ENCODE assay signal across 8 mouse cellular contexts in genomic region chr16:33063267-33063666, GRCm38 (mm10). TPM values are rescaled to one million over a fixed set of nuclear protein-coding genes. Genes with fewer than 3 reads are reported as not detected.
DNase-seq lines count a peak whose midpoint lies in the region; ATAC-seq and TF ChIP-seq lines count a peak whose summit lies in the region.

No protein-coding gene starts in this region.

- peak overlapping the region; percentile 75 for H3K4me3 ChIP-seq in cerebellum, adult 2 months (replicated peaks; ENCODE audit: insufficient read depth, low read depth, low read length)
- peak overlapping the region in 1 of 3 experiments; percentile 78 for H3K4me3 ChIP-seq in CH12.LX (replicated peaks in 1 of 3; ENCODE audit: low read depth in 2 of 3, low read length in 2 of 3, poor library complexity in 1 of 3)
- peak overlapping the region; percentile 80 for H3K4me3 ChIP-seq in forebrain, embryonic 10.5 days
- H3K4me3 ChIP-seq in liver, embryonic 11.5 days (ENCODE audit: low read depth, low read length) = peak overlapping the region; percentile 81
- peak overlapping the region; percentile 80 for H3K4me3 ChIP-seq in stomach, postnatal 0 days (ENCODE audit: low read depth, low read length)

- TF ChIP-seq CTCF in cerebellum, adult 2 months (IDR thresholded peaks at IDR 0.05; ENCODE audit: borderline replicate concordance, insufficient read depth, low read depth, low read length) = no peak
- no peak for TF ChIP-seq CTCF in CH12.LX (conservative IDR thresholded peaks at IDR 0.05 in 1 of 2, IDR thresholded peaks at IDR 0.05 in 1 of 2; ENCODE audit: low read depth in 2 of 2, low read length in 2 of 2)
- no peak for TF ChIP-seq CTCF in stomach, postnatal 0 days (IDR thresholded peaks at IDR 0.05; ENCODE audit: low read depth)

- H3K9me3 ChIP-seq in CH12.LX (replicated peaks; ENCODE audit: low read length) = no peaks in the 10 kb centered on the region
- H3K9me3 ChIP-seq in forebrain, embryonic 10.5 days = no peaks in the 10 kb centered on the region
- no peaks in the 10 kb centered on the region for H3K9me3 ChIP-seq in liver, embryonic 11.5 days (ENCODE audit: control insufficient read depth, low read length)
- no peaks in the 10 kb centered on the region for H3K9me3 ChIP-seq in stomach, postnatal 0 days (ENCODE audit: control insufficient read depth, low read length)

- peaks cover 16% of the 10 kb centered on the region for H3K79me2 ChIP-seq in CH12.LX (replicated peaks; ENCODE audit: control insufficient read depth, extremely low read depth, insufficient read depth, poor library complexity, severe bottlenecking)

- TF ChIP-seq RAD21 in CH12.LX (IDR thresholded peaks at IDR 0.05; ENCODE audit: low read depth, low read length) = no peak

- no peak for ATAC-seq in liver, embryonic 11.5 days (replicated peaks; ENCODE audit: low FRiP score)
- ATAC-seq in stomach, postnatal 0 days (ENCODE audit: low FRiP score, low TSS enrichment) = no peak

- dilution Hi-C loops in CH12.LX (cut with MboI; ENCODE audit: extremely low pct_ligation_motif_present, extremely low pct_unique_long_range_greater_than_20kb, low sequenced_read_pairs) = no loop called here

- peak overlapping the region; percentile 76 for H3K4me2 ChIP-seq in CH12.LX (ENCODE audit: insufficient read depth, low read depth, poor library complexity, severe bottlenecking)
- H3K4me2 ChIP-seq in liver, embryonic 11.5 days = peak overlapping the region; percentile 98
- peak overlapping the region; percentile 82 for H3K4me2 ChIP-seq in stomach, postnatal 0 days (replicated peaks; ENCODE audit: low read depth)

- DNase-seq in cerebellum, adult 2 months = peak in 1 of 2 experiments; percentile 15
- no peak for DNase-seq in cerebellum, postnatal 14 days
- no peak for DNase-seq in CH12.LX (ENCODE audit: extremely low read depth)
- DNase-seq in forebrain, embryonic 10.5 days (ENCODE audit: extremely low spot score, low spot score) = peak; percentile 16
- DNase-seq in liver, embryonic 11.5 days (ENCODE audit: low spot score) = no peak
- no peak for DNase-seq in stomach, postnatal 0 days (ENCODE audit: low spot score)
- no peak for DNase-seq in left cerebral cortex, postnatal 10 days (ENCODE audit: extremely low spot score in 1 of 2, low spot score in 2 of 2)
- DNase-seq in Muller cell, postnatal 12 days (ENCODE audit: inconsistent ontology term) = no peak

- H3K9ac ChIP-seq in CH12.LX (ENCODE audit: insufficient read depth, low read depth) = peak overlapping the region; percentile 23; the same call in 1 of the 2 replicates
- peak overlapping the region; percentile 78 for H3K9ac ChIP-seq in liver, embryonic 11.5 days (ENCODE audit: low read depth, low read length)
- peak overlapping the region; percentile 69; the same call in 1 of the 2 replicates for H3K9ac ChIP-seq in stomach, postnatal 0 days (ENCODE audit: low read length)

- H3K27ac ChIP-seq in cerebellum, adult 2 months (ENCODE audit: insufficient read depth, low read length) = no peak overlapping the region
- H3K27ac ChIP-seq in CH12.LX (ENCODE audit: insufficient read depth, low read depth) = no peak overlapping the region
- peak overlapping the region; percentile 94 for H3K27ac ChIP-seq in forebrain, embryonic 10.5 days
- no peak overlapping the region for H3K27ac ChIP-seq in liver, embryonic 11.5 days (ENCODE audit: low read depth, low read length)
- H3K27ac ChIP-seq in stomach, postnatal 0 days (replicated peaks) = peak overlapping the region; percentile 75; the same call in 1 of the 2 replicates

- peaks cover 25 to 36% of the 10 kb centered on the region in 2 experiments for H3K36me3 ChIP-seq in CH12.LX (replicated peaks in 1 of 2; ENCODE audit: control insufficient read depth in 1 of 2, insufficient read depth in 1 of 2, low read length in 1 of 2)
- H3K36me3 ChIP-seq in forebrain, embryonic 10.5 days (replicated peaks) = peaks cover 60% of the 10 kb centered on the region
- H3K36me3 ChIP-seq in liver, embryonic 11.5 days (ENCODE audit: control insufficient read depth, insufficient read depth, low read length) = peaks cover 19% of the 10 kb centered on the region
- 0 out of 2 replicates have a peak, but pooled peaks cover 8% of the 10 kb centered on the region for H3K36me3 ChIP-seq in stomach, postnatal 0 days (ENCODE audit: control insufficient read depth, insufficient read depth, low read length)

- H3K27me3 ChIP-seq in cerebellum, adult 2 months (ENCODE audit: control insufficient read depth, insufficient read depth, low read length) = no peaks in the 10 kb centered on the region
- H3K27me3 ChIP-seq in CH12.LX (replicated peaks) = no peaks in the 10 kb centered on the region
- H3K27me3 ChIP-seq in forebrain, embryonic 10.5 days (ENCODE audit: poor library complexity, severe bottlenecking) = no peaks in the 10 kb centered on the region
- H3K27me3 ChIP-seq in liver, embryonic 11.5 days (replicated peaks; ENCODE audit: control insufficient read depth, insufficient read depth, low read length) = no peaks in the 10 kb centered on the region
- H3K27me3 ChIP-seq in stomach, postnatal 0 days (ENCODE audit: control insufficient read depth, insufficient read depth, low read length) = no peaks in the 10 kb centered on the region

- TF ChIP-seq EP300 in CH12.LX (IDR thresholded peaks at IDR 0.05; ENCODE audit: low read length) = no peak
- TF ChIP-seq EP300 in stomach, postnatal 0 days (optimal IDR thresholded peaks at IDR 0.05) = no peak

- no peak for TF ChIP-seq POLR2A in cerebellum, adult 2 months (IDR thresholded peaks at IDR 0.05; ENCODE audit: borderline replicate concordance, insufficient read depth, low read length)
- TF ChIP-seq POLR2A in CH12.LX (IDR thresholded peaks at IDR 0.05; ENCODE audit: low read depth, low read length) = no peak

- in situ Hi-C loops in CH12.LX (cut with MboI; ENCODE audit: low pct_ligation_motif_present, low pct_unique_long_range_greater_than_20kb, low sequenced_read_pairs) = no loop called here

- WGBS in cerebellum, adult 2 months = 3% methylated on average over 7 of the region's 7 CpGs
- WGBS in forebrain, embryonic 10.5 days = 35% methylated on average over 7 of the region's 7 CpGs
- 19% methylated on average over 7 of the region's 7 CpGs for WGBS in liver, embryonic 11.5 days
- 19% methylated on average over 7 of the region's 7 CpGs for whole genome bisulfite sequencing in stomach, postnatal 0 days

- intact Hi-C loops in left cerebral cortex, postnatal 10 days (cut with DNase I) = loop anchor here (5.0 kb wide), 2 partner anchors 89 to 679 kb away; no protein-coding TSS in a partner anchor

- H3K4me1 ChIP-seq in cerebellum, adult 2 months (ENCODE audit: control insufficient read depth, insufficient read depth, low read length) = no peaks in the 10 kb centered on the region; the same call in 1 of the 2 replicates
- H3K4me1 ChIP-seq in CH12.LX (ENCODE audit: control insufficient read depth in 1 of 2, insufficient read depth in 2 of 2) = peaks cover 8 to 52% of the 10 kb centered on the region in 2 experiments
- peaks cover 49% of the 10 kb centered on the region for H3K4me1 ChIP-seq in forebrain, embryonic 10.5 days
- peaks cover 19% of the 10 kb centered on the region for H3K4me1 ChIP-seq in liver, embryonic 11.5 days (replicated peaks; ENCODE audit: control insufficient read depth, insufficient read depth, low read length)
- 0 out of 2 replicates have a peak, but pooled peaks cover 5% of the 10 kb centered on the region for H3K4me1 ChIP-seq in stomach, postnatal 0 days (replicated peaks; ENCODE audit: control insufficient read depth, insufficient read depth)

TF ChIP-seq in CH12.LX, 34 proteins besides CTCF, POLR2A, EP300 and RAD21 (continues in another document):
- no peak for TF ChIP-seq GABPA (IDR thresholded peaks at IDR 0.05; ENCODE audit: insufficient replicate concordance, low read depth, low read length)
- TF ChIP-seq ZKSCAN1 (IDR thresholded peaks at IDR 0.05; ENCODE audit: borderline replicate concordance, low read depth, low read length) = no peak
- no peak for TF ChIP-seq JUND (conservative IDR thresholded peaks at IDR 0.05; ENCODE audit: low read depth, low read length)
- no peak for TF ChIP-seq MYC (IDR thresholded peaks at IDR 0.05; ENCODE audit: low read depth, low read length)
- no peak for TF ChIP-seq POLR2AphosphoS2 (IDR thresholded peaks at IDR 0.05; ENCODE audit: low read depth, low read length)
- no peak for TF ChIP-seq BHLHE40 (IDR thresholded peaks at IDR 0.05; ENCODE audit: low read depth, low read length)
- no peak for TF ChIP-seq MAZ (IDR thresholded peaks at IDR 0.05; ENCODE audit: low read depth, low read length)
- TF ChIP-seq E2F4 (IDR thresholded peaks at IDR 0.05; ENCODE audit: insufficient replicate concordance, low read depth, low read length) = no peak
- no peak for TF ChIP-seq USF2 (conservative IDR thresholded peaks at IDR 0.05; ENCODE audit: low read depth, low read length)

RNA-seq across cellular contexts. Expression of gene Lmln, which starts 0.9 kb away (rescaled TPM):
- polyA plus RNA-seq in cerebellum, adult 2 months (2012; rRNA removed) = 12.2 and 14.1 TPM in 2 replicates
- total RNA-seq in CH12.LX (2012; rRNA removed) (3.2 and 3.7 TPM in 2 replicates), CH12.LX (2014; rRNA removed) (1.5 and 1.7 TPM in 2 replicates)
- 2.6 and 3.2 TPM in 2 replicates for polyA plus RNA-seq in CH12.LX (2012; ENCODE audit: insufficient read length, low read depth)
- 4.5 and 5.9 TPM in 2 replicates for polyA plus RNA-seq in forebrain, embryonic 10.5 days (2016; fragmentation: Nextera tagmentation; extraction: Ambion mirVana)
- polyA plus RNA-seq in liver, embryonic 11.5 days (2014; fragmentation: Nextera tagmentation; extraction: Ambion mirVana) = 1.5 and 2.8 TPM in 2 replicates
- polyA plus RNA-seq in stomach, postnatal 0 days (2015; fragmentation: Nextera tagmentation; extraction: Ambion mirVana) = 0.47 and 0.85 TPM in 2 replicates
- 10 to 100 TPM; 20.1 to 24.2 TPM for total RNA-seq in left cerebral cortex, postnatal 10 days (2021)

RNA-seq across cellular contexts. Expression of gene Rpl35a, which starts 7.0 kb away (rescaled TPM):
- polyA plus RNA-seq in cerebellum, adult 2 months (2012; rRNA removed) = 590 and 665 TPM in 2 replicates
- total RNA-seq in CH12.LX (2012; rRNA removed) (3,875 and 4,003 TPM in 2 replicates), CH12.LX (2014; rRNA removed) (5,433 and 7,521 TPM in 2 replicates)
- polyA plus RNA-seq in CH12.LX (2012; ENCODE audit: insufficient read length, low read depth) = 3,182 and 3,281 TPM in 2 replicates
- 1,017 and 1,037 TPM in 2 replicates for polyA plus RNA-seq in forebrain, embryonic 10.5 days (2016; fragmentation: Nextera tagmentation; extraction: Ambion mirVana)
- 1,254 and 1,406 TPM in 2 replicates for polyA plus RNA-seq in liver, embryonic 11.5 days (2014; fragmentation: Nextera tagmentation; extraction: Ambion mirVana)
- 779 and 827 TPM in 2 replicates for polyA plus RNA-seq in stomach, postnatal 0 days (2015; fragmentation: Nextera tagmentation; extraction: Ambion mirVana)
- 100 to 1,000 TPM; 258 to 270 TPM for total RNA-seq in left cerebral cortex, postnatal 10 days (2021)

RNA-seq across cellular contexts. Expression of gene Iqcg, which starts 7.2 kb away (rescaled TPM):
- 1.7 and 2.2 TPM in 2 replicates for polyA plus RNA-seq in cerebellum, adult 2 months (2012; rRNA removed)
- 3.4 and 5.0 TPM in 2 replicates for total RNA-seq in CH12.LX (2012; rRNA removed)
- total RNA-seq in CH12.LX (2014; rRNA removed) = 7.3 and 13.0 TPM in 2 replicates
- polyA plus RNA-seq in CH12.LX (2012; ENCODE audit: insufficient read length, low read depth) = 21.8 and 31.3 TPM in 2 replicates
- 3.6 and 3.9 TPM in 2 replicates for polyA plus RNA-seq in forebrain, embryonic 10.5 days (2016; fragmentation: Nextera tagmentation; extraction: Ambion mirVana)
- polyA plus RNA-seq in liver, embryonic 11.5 days (2014; fragmentation: Nextera tagmentation; extraction: Ambion mirVana) = 4.1 and 4.2 TPM in 2 replicates
- 0.98 and 1.1 TPM in 2 replicates for polyA plus RNA-seq in stomach, postnatal 0 days (2015; fragmentation: Nextera tagmentation; extraction: Ambion mirVana)
- total RNA-seq in left cerebral cortex, postnatal 10 days (2021) = 1 to 10 TPM; 6.0 to 9.7 TPM

Comparison
In these comparisons a context has a peak if more than half of its experiments do, and no peak if none do; other contexts are left out.
1. H3K27ac ChIP-seq: peak in forebrain, embryonic 10.5 days (single experiment) and stomach, postnatal 0 days (single experiment); none in cerebellum, adult 2 months (single experiment), CH12.LX (single experiment) and liver, embryonic 11.5 days (single experiment).
2. H3K9ac ChIP-seq: peak in every context shown above with its lines; median percentile 78 in liver, embryonic 11.5 days; 69 in stomach, postnatal 0 days; 23 in CH12.LX.
3. Peak in every context shown above with its lines, with median percentiles within 50 percentile points of each other: H3K4me2 ChIP-seq.